11 mouse cellular contexts compared by ENCODE assay signal in genomic region chr12:56535411-56536173, GRCm38 (mm10). TPM values are rescaled to one million over a fixed set of nuclear protein-coding genes. Genes with fewer than 3 reads are reported as not detected.
DNase-seq lines count a peak whose midpoint lies in the region; ATAC-seq and TF ChIP-seq lines count a peak whose summit lies in the region.
"Had no signal": no experiment of that assay in that cellular context is flagged by ENCODE, and none has a peak within 500 bp of the region (broad histone marks: within the 10 kb centered on the region; RNA-seq: fewer than 3 reads in every experiment).

No protein-coding gene starts in this region.

- peaks cover 91% of the 10 kb centered on the region for H3K27me3 ChIP-seq in kidney, postnatal 0 days (ENCODE audit: insufficient read depth, low read length)
- H3K27me3 ChIP-seq in embryonic facial prominence, embryonic 15.5 days: peaks cover 97% of the 10 kb centered on the region
- H3K27me3 ChIP-seq in limb, embryonic 13.5 days: peaks cover 93% of the 10 kb centered on the region
- peaks cover 52% of the 10 kb centered on the region for H3K27me3 ChIP-seq in midbrain, embryonic 16.5 days (ENCODE audit: control insufficient read depth, insufficient read depth, low read depth, low read length)

- no peak for ATAC-seq in kidney, postnatal 0 days (replicated peaks; ENCODE audit: low FRiP score, low read depth)
- ATAC-seq in embryonic facial prominence, embryonic 15.5 days (ENCODE audit: insufficient number of reproducible peaks, low FRiP score, low TSS enrichment, low read depth): no peak
- no peak for ATAC-seq in limb, embryonic 13.5 days (ENCODE audit: low FRiP score, low read depth)
- ATAC-seq in midbrain, embryonic 16.5 days: no peak

- no peak for TF ChIP-seq CTCF in kidney, postnatal 0 days (IDR thresholded peaks at IDR 0.05; ENCODE audit: low read depth)
- TF ChIP-seq CTCF in layer of hippocampus, adult 2 months (conservative IDR thresholded peaks at IDR 0.05): no peak

- H3K9me3 ChIP-seq in kidney, postnatal 0 days (replicated peaks; ENCODE audit: low read length): no peaks in the 10 kb centered on the region
- no peaks in the 10 kb centered on the region for H3K9me3 ChIP-seq in embryonic facial prominence, embryonic 15.5 days (replicated peaks)
- H3K9me3 ChIP-seq in limb, embryonic 13.5 days: no peaks in the 10 kb centered on the region
- no peaks in the 10 kb centered on the region for H3K9me3 ChIP-seq in midbrain, embryonic 16.5 days (replicated peaks; ENCODE audit: control insufficient read depth, low read length, poor library complexity, severe bottlenecking)

- DNase-seq in kidney, postnatal 0 days (ENCODE audit: low spot score): no peak
- no peak for DNase-seq in kidney, postnatal 4 days
- no peak for DNase-seq in layer of hippocampus, adult 2 months (ENCODE audit: low spot score in 2 of 2)
- DNase-seq in spleen, adult 12 weeks (ENCODE audit: low spot score): no peak
- DNase-seq in T-cell, adult 2 months (ENCODE audit: low spot score): no peak
- DNase-seq: cerebellum, adult 18-20 months; gastrocnemius, postnatal 36 days had no signal

- WGBS in kidney, postnatal 0 days: under 1% methylated on average over 33 of the region's 36 CpGs
- under 1% methylated on average over 34 of the region's 36 CpGs for WGBS in embryonic facial prominence, embryonic 15.5 days
- under 1% methylated on average over 33 of the region's 36 CpGs for WGBS in limb, embryonic 13.5 days
- 0% methylated on average over 21 of the region's 36 CpGs for WGBS in midbrain, embryonic 16.5 days

- peak overlapping the region; percentile 18; the same call in 1 of the 2 replicates for H3K4me2 ChIP-seq in kidney, postnatal 0 days (ENCODE audit: low read length)
- peak overlapping the region; percentile 54 for H3K4me2 ChIP-seq in embryonic facial prominence, embryonic 15.5 days (replicated peaks)
- peak overlapping the region; percentile 61 for H3K4me2 ChIP-seq in limb, embryonic 13.5 days (replicated peaks)
- H3K4me2 ChIP-seq in midbrain, embryonic 16.5 days (ENCODE audit: low read length): peak overlapping the region; percentile 16; the same call in 1 of the 2 replicates

- peaks cover 8% of the 10 kb centered on the region for H3K4me1 ChIP-seq in kidney, postnatal 0 days (replicated peaks; ENCODE audit: insufficient read depth, low read length)
- peaks cover 31% of the 10 kb centered on the region for H3K4me1 ChIP-seq in embryonic facial prominence, embryonic 15.5 days
- H3K4me1 ChIP-seq in limb, embryonic 13.5 days: peaks cover 24% of the 10 kb centered on the region
- peaks cover 14% of the 10 kb centered on the region; the same call in 1 of the 2 replicates for H3K4me1 ChIP-seq in midbrain, embryonic 16.5 days (ENCODE audit: control insufficient read depth, insufficient read depth, low read length)

- no peaks in the 10 kb centered on the region for H3K36me3 ChIP-seq in kidney, postnatal 0 days (ENCODE audit: insufficient read depth, low read length)
- no peaks in the 10 kb centered on the region for H3K36me3 ChIP-seq in embryonic facial prominence, embryonic 15.5 days
- no peaks in the 10 kb centered on the region for H3K36me3 ChIP-seq in limb, embryonic 13.5 days
- H3K36me3 ChIP-seq in midbrain, embryonic 16.5 days (ENCODE audit: control insufficient read depth, insufficient read depth, low read length): no peaks in the 10 kb centered on the region

- no peak overlapping the region for H3K27ac ChIP-seq in kidney, postnatal 0 days
- no peak overlapping the region for H3K27ac ChIP-seq in embryonic facial prominence, embryonic 15.5 days (replicated peaks)
- H3K27ac ChIP-seq in limb, embryonic 13.5 days: no peak overlapping the region
- peak overlapping the region; percentile 64 for H3K27ac ChIP-seq in midbrain, embryonic 16.5 days (ENCODE audit: low read length)
- H3K27ac ChIP-seq in layer of hippocampus, adult 2 months: no peak overlapping the region

- no peak overlapping the region for H3K9ac ChIP-seq in kidney, postnatal 0 days (ENCODE audit: low read depth, low read length)
- no peak overlapping the region for H3K9ac ChIP-seq in embryonic facial prominence, embryonic 15.5 days
- H3K9ac ChIP-seq in limb, embryonic 13.5 days: no peak overlapping the region
- H3K9ac ChIP-seq in midbrain, embryonic 16.5 days (ENCODE audit: low read depth, low read length): peak overlapping the region; percentile 25; the same call in 1 of the 2 replicates

- H3K4me3 ChIP-seq in kidney, postnatal 0 days (replicated peaks; ENCODE audit: low read depth, low read length): no peak overlapping the region; the same call in 1 of the 2 replicates
- H3K4me3 ChIP-seq in embryonic facial prominence, embryonic 15.5 days (replicated peaks): peak overlapping the region; percentile 22
- H3K4me3 ChIP-seq in limb, embryonic 13.5 days: peak overlapping the region; percentile 22
- H3K4me3 ChIP-seq in midbrain, embryonic 16.5 days (ENCODE audit: low read depth, low read length): peak overlapping the region; percentile 23
- no peak overlapping the region for H3K4me3 ChIP-seq in layer of hippocampus, adult 2 months

RNA-seq across cellular contexts. Expression of gene Nkx2-1, which starts 1.1 kb away (rescaled TPM):
- not detected in 2 replicates for polyA plus RNA-seq in kidney, postnatal 0 days (2015; fragmentation: Nextera tagmentation; extraction: Ambion mirVana)
- polyA plus RNA-seq in embryonic facial prominence, embryonic 15.5 days (2015; fragmentation: Nextera tagmentation; extraction: Ambion mirVana): not detected in 2 replicates
- polyA plus RNA-seq in limb, embryonic 13.5 days (2015; fragmentation: Nextera tagmentation; extraction: Ambion mirVana): 0.08 TPM in 1 of 2 replicates, not detected in the other
- polyA plus RNA-seq in midbrain, embryonic 16.5 days (2015; fragmentation: Nextera tagmentation; extraction: Ambion mirVana): 3.2 and 5.7 TPM in 2 replicates
- total RNA-seq in layer of hippocampus, adult 2 months (2021): under 1 TPM; 0.52 to 0.54 TPM
- total RNA-seq: gastrocnemius, postnatal 36 days had no signal
- polyA plus RNA-seq: spleen, adult 2 months had no signal

Comparison
In these comparisons a context has a peak if more than half of its experiments do, and no peak if none do; other contexts are left out.
1. H3K4me3 ChIP-seq: peak in embryonic facial prominence, embryonic 15.5 days (single experiment), limb, embryonic 13.5 days (single experiment) and midbrain, embryonic 16.5 days (single experiment); none in kidney, postnatal 0 days (single experiment) and layer of hippocampus, adult 2 months (single experiment).
2. Peak in every context shown above with its lines, with median percentiles within 50 percentile points of each other: H3K4me2 ChIP-seq.